Mouse (Mus musculus) CH12.LX (cell line): ENCODE results near the gene Mkrn2. TPM values are rescaled to one million over a fixed set of nuclear protein-coding genes. Genes with fewer than 3 reads are reported as not detected.

Experiments
- DNase-seq: peaks from one replicate; pipeline ENCODE4 v3.0.0-alpha.2; 2013; ENCODE audit errors: extremely low read depth
- H3K27ac ChIP-seq: 2 replicates; pipeline ENCODE4 v1.5.1; 2012; ENCODE audit warnings: low read depth, mild to moderate bottlenecking, control low read depth, moderate library complexity; ENCODE audit not compliant: insufficient read depth
- H3K27me3 ChIP-seq: replicated peaks from 2 replicates; pipeline ENCODE3; 2012; ENCODE audit warnings: inconsistent platforms
- H3K36me3 ChIP-seq, 2 experiments: replicated peaks in 1 of 2; 2 replicates each; pipeline versions ENCODE3 to v1.6.1; 2012; ENCODE audit warnings: inconsistent platforms in 1 of 2, low read length in 1 of 2, mild to moderate bottlenecking in 1 of 2, mixed read lengths in 1 of 2, moderate library complexity in 1 of 2; ENCODE audit not compliant: control insufficient read depth in 1 of 2, insufficient read depth in 1 of 2
- H3K4me1 ChIP-seq, 2 experiments: 2 replicates each; pipeline ENCODE4 v1.6.1; 2012; ENCODE audit warnings: inconsistent platforms in 1 of 2, moderate library complexity in 1 of 2; ENCODE audit not compliant: insufficient read depth in 2 of 2, control insufficient read depth in 1 of 2
- H3K4me2 ChIP-seq: 2 replicates; pipeline ENCODE4 v1.6.1; 2012; ENCODE audit warnings: low read depth, mild to moderate bottlenecking, control low read depth; ENCODE audit not compliant: poor library complexity, insufficient read depth, severe bottlenecking
- H3K4me3 ChIP-seq, 3 experiments: fragments of 150-350 bp in 1 of 3; sonication (generic) in 1 of 3; replicated peaks in 1 of 3; 2 replicates each; pipeline versions ENCODE3 to v1.5.1; 2011 to 2012; ENCODE audit warnings: low read depth in 2 of 3, low read length in 2 of 3, mild to moderate bottlenecking in 2 of 3, moderate library complexity in 2 of 3, control low read depth in 1 of 3, improper control_type of control experiment in 1 of 3, inconsistent platforms in 1 of 3, mixed read lengths in 1 of 3; ENCODE audit not compliant: poor library complexity in 1 of 3
- H3K79me2 ChIP-seq: replicated peaks from 2 replicates; pipeline ENCODE4 v1.6.1; 2012; ENCODE audit warnings: mild to moderate bottlenecking, moderate library complexity; ENCODE audit not compliant: control insufficient read depth, poor library complexity, insufficient read depth, severe bottlenecking; ENCODE audit errors: extremely low read depth
- H3K9ac ChIP-seq: 2 replicates; pipeline ENCODE4 v1.6.1; 2012; ENCODE audit warnings: low read depth, mild to moderate bottlenecking, control low read depth, moderate library complexity; ENCODE audit not compliant: insufficient read depth
- H3K9me3 ChIP-seq: replicated peaks from 2 replicates; pipeline ENCODE3; 2012; ENCODE audit warnings: low read length, inconsistent platforms, mixed read lengths
- BHLHE40 ChIP-seq: IDR thresholded peaks from 2 replicates; pipeline ENCODE4 v1.6.1; 2011; ENCODE audit warnings: mild to moderate bottlenecking, low read depth, low read length, improper control_type of control experiment
- E2F4 ChIP-seq: IDR thresholded peaks from 2 replicates; pipeline ENCODE4 v1.6.1; 2011; ENCODE audit warnings: low read depth, low read length, improper control_type of control experiment; ENCODE audit not compliant: insufficient replicate concordance
- ELF1 ChIP-seq: IDR thresholded peaks from 2 replicates; pipeline ENCODE4 v1.6.1; 2014; ENCODE audit warnings: low read depth, mild to moderate bottlenecking, inconsistent platforms, low read length, improper control_type of control experiment
- EP300 ChIP-seq: IDR thresholded peaks from 2 replicates; pipeline ENCODE4 v1.6.1; 2011; ENCODE audit warnings: low read length, improper control_type of control experiment
- ETS1 ChIP-seq: conservative IDR thresholded peaks from 2 replicates; pipeline ENCODE4 v1.6.1; 2012; ENCODE audit warnings: low read depth, mild to moderate bottlenecking, inconsistent platforms, low read length, improper control_type of control experiment, moderate library complexity
- IRF4 ChIP-seq: IDR thresholded peaks from 2 replicates; pipeline ENCODE4 v1.6.1; 2014; ENCODE audit warnings: low read depth, mild to moderate bottlenecking, inconsistent platforms, low read length, improper control_type of control experiment
- JUND ChIP-seq: conservative IDR thresholded peaks from 2 replicates; pipeline ENCODE4 v1.6.1; 2011; ENCODE audit warnings: low read depth, low read length, improper control_type of control experiment
- MAFK ChIP-seq: IDR thresholded peaks from 2 replicates; pipeline ENCODE4 v1.6.1; 2011; ENCODE audit warnings: low read length, improper control_type of control experiment; ENCODE audit not compliant: insufficient replicate concordance
- MAX ChIP-seq: IDR thresholded peaks from 2 replicates; pipeline ENCODE4 v1.6.1; 2011; ENCODE audit warnings: low read length, improper control_type of control experiment
- MAZ ChIP-seq: IDR thresholded peaks from 2 replicates; pipeline ENCODE4 v1.6.1; 2012; ENCODE audit warnings: low read depth, mild to moderate bottlenecking, inconsistent platforms, low read length, improper control_type of control experiment, moderate library complexity
- MEF2A ChIP-seq: IDR thresholded peaks from 2 replicates; pipeline ENCODE4 v1.6.1; 2014; ENCODE audit warnings: low read depth, mild to moderate bottlenecking, inconsistent platforms, low read length, improper control_type of control experiment, borderline replicate concordance
- MXI1 ChIP-seq: IDR thresholded peaks from 2 replicates; pipeline ENCODE4 v1.6.1; 2011; ENCODE audit warnings: mild to moderate bottlenecking, low read depth, low read length, improper control_type of control experiment
- NELFE ChIP-seq: IDR thresholded peaks from 2 replicates; pipeline ENCODE4 v1.6.1; 2011; ENCODE audit warnings: low read depth, low read length, improper control_type of control experiment
- NRF1 ChIP-seq: IDR thresholded peaks from 2 replicates; pipeline ENCODE4 v1.6.1; 2014; ENCODE audit warnings: low read depth, mild to moderate bottlenecking, inconsistent platforms, low read length, improper control_type of control experiment, moderate library complexity
- PAX5 ChIP-seq: IDR thresholded peaks from 2 replicates; pipeline ENCODE4 v1.6.1; 2012; ENCODE audit warnings: low read length, inconsistent platforms, mixed read lengths
- POLR2A ChIP-seq: IDR thresholded peaks from 2 replicates; pipeline ENCODE4 v1.6.1; 2011; ENCODE audit warnings: low read depth, mild to moderate bottlenecking, improper control_type of control experiment, low read length
- POLR2AphosphoS2 ChIP-seq: IDR thresholded peaks from 2 replicates; pipeline ENCODE4 v1.6.1; 2011; ENCODE audit warnings: low read depth, low read length, improper control_type of control experiment
- SIN3A ChIP-seq: IDR thresholded peaks from 2 replicates; pipeline ENCODE4 v1.6.1; 2012; ENCODE audit warnings: low read length, improper control_type of control experiment, inconsistent platforms
- SMC3 ChIP-seq: IDR thresholded peaks from 2 replicates; pipeline ENCODE4 v1.6.1; 2011; ENCODE audit warnings: low read depth, low read length, improper control_type of control experiment
- TCF12 ChIP-seq: IDR thresholded peaks from 2 replicates; pipeline ENCODE4 v1.6.1; 2014; ENCODE audit warnings: low read depth, mild to moderate bottlenecking, inconsistent platforms, low read length, improper control_type of control experiment
- UBTF ChIP-seq: IDR thresholded peaks from 2 replicates; pipeline ENCODE4 v1.6.1; 2012; ENCODE audit warnings: low read depth, mild to moderate bottlenecking, inconsistent platforms, low read length, improper control_type of control experiment, moderate library complexity
- USF1 ChIP-seq: IDR thresholded peaks from 2 replicates; pipeline ENCODE4 v1.6.1; 2014; ENCODE audit warnings: low read depth, mild to moderate bottlenecking, inconsistent platforms, low read length, improper control_type of control experiment
- USF2 ChIP-seq: conservative IDR thresholded peaks from 2 replicates; pipeline ENCODE4 v1.6.1; 2011; ENCODE audit warnings: low read depth, low read length, improper control_type of control experiment
- dilution Hi-C: fragments of 300-500 bp; cut with MboI; formaldehyde crosslinking; loops from 2 replicates; pipeline ENCODE4 v1.14.3; 2020; ENCODE audit warnings: low sequenced_read_pairs; ENCODE audit not compliant: extremely low pct_unique_long_range_greater_than_20kb, extremely low pct_ligation_motif_present
- in situ Hi-C: fragments of 300-500 bp; cut with MboI; formaldehyde crosslinking; loops from 3 replicates; pipeline ENCODE4 v1.14.3; 2019; ENCODE audit warnings: low sequenced_read_pairs, low pct_ligation_motif_present, low pct_unique_long_range_greater_than_20kb, mixed read lengths
- polyA plus RNA-seq: library from polyadenylated mRNA; unstranded; fragments of >175 nt; gene quantifications from 2 replicates; pipeline ENCODE4 v1.2.1, GENCODE M21; 2012; ENCODE audit warnings: low read depth; ENCODE audit not compliant: insufficient read length
- total RNA-seq, 2 experiments: library from RNA; depleted of rRNA; stranded (reverse); fragments of 300-350 nt in 1 of 2; fragments of >200 nt in 1 of 2; gene quantifications; 2 replicates each; pipeline ENCODE4 v1.2.3; 2012 to 2014

The Mkrn2 gene
- total and polyA plus RNA-seq, 3 experiments, result 14.6 to 49.8 (median 18.6) TPM

DNA sequence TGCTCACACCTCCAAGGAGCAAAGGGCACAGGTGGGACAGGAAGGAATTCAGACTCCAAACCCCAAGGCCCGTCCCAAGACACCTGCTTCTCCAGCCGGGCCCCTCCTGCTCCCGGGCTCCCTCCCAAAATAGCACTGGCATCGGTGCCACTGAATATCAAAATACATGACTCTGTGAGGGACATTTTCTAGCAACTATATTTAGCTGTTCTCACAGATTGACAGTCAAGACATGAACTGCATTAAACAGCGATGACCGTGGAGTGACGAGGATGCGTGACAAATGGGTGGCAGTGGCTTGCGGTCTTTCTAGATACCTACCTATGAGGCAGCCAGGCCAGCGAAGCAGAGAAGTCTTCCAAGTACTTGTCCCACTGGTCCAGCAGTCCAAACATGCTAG lies 15.4 kb upstream of the Mkrn2 start:
- Histone ChIP-seq H3K4me1 (peaks cover 16 to 34% of the 10 kb centered on the region in 2 experiments), H3K36me3 (no peaks in the 10 kb centered on the region), H3K79me2 (no peaks in the 10 kb centered on the region), H3K9me3 (no peaks in the 10 kb centered on the region), H3K9ac (no peak overlapping the region), H3K27me3 (no peaks in the 10 kb centered on the region), H3K4me3 (no peak overlapping the region), H3K4me2 (no peak overlapping the region), H3K27ac (no peak overlapping the region)
- TF ChIP-seq MAX (no peak), MEF2A (no peak), E2F4 (no peak), ETS1 (no peak)
- in situ Hi-C loops (no loop called here), dilution Hi-C loops (no loop called here)
- DNase-seq, result no peak

- no peak overlapping the region for H3K9ac ChIP-seq
- no peak overlapping the region for H3K4me2 ChIP-seq
- H3K4me1 ChIP-seq, result peaks cover 2 to 5% of the 10 kb centered on the region in 2 experiments; a peak in 2 of 4 replicates
- no peaks in the 10 kb centered on the region for H3K9me3 ChIP-seq
- H3K36me3 ChIP-seq, result no peaks in the 10 kb centered on the region
- H3K4me3 ChIP-seq, result no peak overlapping the region
- no peak for DNase-seq
- dilution Hi-C loops, result no loop called here
- H3K79me2 ChIP-seq, result no peaks in the 10 kb centered on the region
- no peak for TF ChIP-seq NELFE
- TF ChIP-seq IRF4, result no peak
- TF ChIP-seq PAX5, result no peak
- no peak for TF ChIP-seq ELF1
- TF ChIP-seq POLR2A, result no peak
- no peak for TF ChIP-seq POLR2AphosphoS2
- no peak for TF ChIP-seq USF1
- no peak for TF ChIP-seq NRF1
- TF ChIP-seq MXI1, result no peak
- no peak for TF ChIP-seq MAX
- TF ChIP-seq TCF12, result no peak
- TF ChIP-seq EP300, result no peak
- no peak for TF ChIP-seq SMC3
- no peak for TF ChIP-seq UBTF
- TF ChIP-seq SIN3A, result no peak
- no peak for TF ChIP-seq MAFK
- TF ChIP-seq JUND, result no peak
- no peak for TF ChIP-seq MAZ
- TF ChIP-seq USF2, result no peak
- no peak for TF ChIP-seq BHLHE40
- TF ChIP-seq, all 38 proteins: peak for 0
- H3K27ac ChIP-seq, result no peak overlapping the region
- in situ Hi-C loops, result no loop called here
- H3K27me3 ChIP-seq, result peaks cover 4% of the 10 kb centered on the region
Observed at GRCm38 (mm10) chr6:115591692-115592359, 9.9 kb upstream of the Mkrn2 start.
